Mouse (Mus musculus) urinary bladder, adult 2 months (tissue): ENCODE results near the gene Cd59b. TPM values are rescaled to one million over a fixed set of nuclear protein-coding genes. Genes with fewer than 3 reads are reported as not detected.

Experiments
- DNase-seq: peaks from one replicate; pipeline ENCODE4 v3.0.0; 2022; ENCODE audit warnings: low spot score
- polyA plus RNA-seq: library from polyadenylated mRNA; depleted of rRNA; stranded (reverse); fragments of >200 nt; gene quantifications from 2 replicates; pipeline ENCODE4 v1.2.3, GENCODE M21; 2012; rRNA removed

Gene Cd59b
- 17.4 and 18.2 TPM in 2 replicates for polyA plus RNA-seq

DNA sequence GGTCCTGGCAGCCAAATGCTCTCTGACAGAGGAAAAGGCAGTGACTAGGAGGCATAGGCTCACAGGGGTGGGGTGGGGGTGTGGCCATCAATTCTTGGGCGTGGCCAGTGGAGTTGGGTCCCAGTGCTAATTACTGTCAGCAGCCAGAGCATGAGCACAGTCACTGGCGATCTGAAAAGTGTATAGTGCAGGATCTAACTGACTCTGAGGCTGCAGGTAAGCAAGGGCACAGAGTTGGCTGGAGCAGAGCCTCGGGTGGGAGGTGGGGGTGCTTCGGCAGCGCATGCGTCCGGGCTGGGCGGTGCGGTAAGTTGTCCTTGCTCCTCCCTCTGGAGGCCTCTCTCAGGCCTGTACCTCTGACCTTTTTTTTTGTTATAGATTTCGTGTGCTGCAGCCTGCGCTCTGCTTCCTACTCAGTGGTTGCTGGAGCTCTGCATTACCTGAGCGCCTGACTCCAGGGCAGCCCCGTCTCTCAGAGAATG is at the start of gene Cd59b:
Gene Cd59b (plus strand): TSS at position 146 of the 482 bp plus-strand sequence.
- no peak for DNase-seq

DNA sequence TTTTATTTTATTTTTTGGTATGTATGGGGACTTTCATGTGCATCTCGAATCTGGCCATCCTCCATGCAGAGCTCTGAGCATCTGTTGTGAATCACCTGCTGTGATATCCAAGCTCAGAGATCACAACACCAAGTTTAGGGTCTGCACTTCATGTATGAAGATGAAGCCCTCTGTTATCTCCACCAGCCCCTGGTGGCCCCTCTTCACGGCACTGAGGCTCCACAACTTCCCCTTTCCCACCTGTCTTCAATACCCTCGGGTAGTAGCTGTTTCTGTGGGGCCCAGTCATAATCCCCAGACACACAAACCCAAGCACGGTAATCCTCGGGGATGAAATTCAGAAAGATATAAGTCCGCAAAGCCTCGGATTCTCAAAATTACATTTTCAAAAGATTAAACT is 46.6 kb upstream of the Cd59b start:
- DNase-seq = no peak

DNA sequence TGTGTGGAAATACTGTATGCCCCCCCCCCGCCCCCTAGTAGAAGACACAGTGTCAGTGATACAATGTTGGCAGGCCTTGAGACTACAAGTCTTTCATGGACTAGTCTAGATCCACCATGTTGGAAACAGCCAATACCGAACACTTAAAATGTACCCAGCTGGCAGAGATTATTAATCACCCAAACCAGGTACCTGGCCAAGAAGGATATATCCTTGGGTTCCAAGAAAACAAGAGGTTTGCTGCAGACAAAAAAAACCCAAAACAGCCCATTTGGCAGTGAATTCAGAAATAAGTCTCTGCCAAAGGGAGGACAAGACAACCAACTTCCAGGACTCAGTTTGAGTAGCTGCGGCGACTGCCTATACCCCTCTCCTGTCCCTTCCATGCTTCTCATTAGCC is 45.0 kb upstream of the Cd59b start:
- no peak for DNase-seq

DNA sequence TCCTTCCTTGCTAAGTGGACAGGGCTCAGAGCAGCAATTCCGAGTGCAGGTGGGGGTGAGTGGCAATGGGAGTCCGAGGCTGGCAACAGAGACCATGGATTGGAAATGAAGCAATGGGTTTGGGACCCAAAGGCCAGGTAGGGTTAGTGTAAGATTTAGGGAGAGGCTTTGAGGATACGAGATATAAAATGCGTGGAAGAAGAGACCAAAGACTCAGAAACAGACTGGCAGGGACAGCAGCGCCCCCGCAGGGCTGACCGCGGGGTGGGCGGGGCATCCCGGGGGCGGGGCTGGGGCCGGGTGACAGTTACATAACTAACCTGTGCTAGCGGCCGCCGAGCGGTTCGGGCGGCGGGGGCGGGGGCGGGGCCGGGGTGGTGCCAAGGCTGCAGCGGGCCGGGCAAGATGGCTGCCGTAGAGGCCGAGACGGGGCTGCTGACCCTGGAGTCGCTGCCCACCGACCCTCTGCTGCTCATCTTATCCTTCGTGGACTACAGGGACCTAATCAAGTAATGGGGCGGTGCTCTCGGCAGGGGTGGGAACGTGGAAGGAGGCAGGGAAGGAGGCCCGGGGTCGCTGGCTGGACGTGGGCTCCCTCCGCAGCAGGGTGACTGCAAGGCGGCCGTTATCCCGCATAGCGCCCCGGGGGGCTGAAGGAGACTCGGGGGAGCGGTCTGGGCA is 42.1 kb upstream of the Cd59b start, which contains the start of gene Fbxo3:
Gene Fbxo3 (plus strand): TSS at position 264 of the 681 bp plus-strand sequence.
- peak; percentile 68 for DNase-seq

DNA sequence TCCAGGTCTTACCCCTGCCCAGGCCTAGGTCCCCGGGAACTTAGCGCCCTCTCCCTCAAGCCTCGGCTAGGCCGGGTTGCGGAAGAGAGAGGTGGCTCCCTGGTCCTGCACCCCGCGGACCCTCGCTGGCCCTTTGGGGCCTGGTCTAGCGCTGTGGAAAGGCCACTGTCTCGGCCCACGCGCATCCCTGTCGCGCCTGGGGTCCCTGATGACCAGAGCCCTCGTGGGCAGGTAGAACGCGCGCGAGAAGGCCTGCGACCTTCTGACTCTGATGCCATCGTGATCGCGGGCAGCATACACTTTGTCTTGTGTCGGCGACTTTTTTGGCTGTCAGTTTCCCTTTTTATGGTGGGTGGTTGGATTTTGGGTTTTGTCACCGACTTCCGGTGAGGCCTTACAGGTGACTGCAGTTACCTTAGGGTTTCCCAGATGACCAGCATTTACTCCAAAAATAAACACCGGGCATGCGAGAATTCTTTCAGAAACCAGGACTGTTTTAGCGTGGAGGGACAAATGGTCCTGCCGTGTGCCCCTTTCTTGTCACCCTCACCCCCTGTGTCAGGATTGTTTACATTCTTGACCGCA is 41.4 kb upstream of the Cd59b start, which contains the start of gene 4931422A03Rik:
Gene 4931422A03Rik (minus strand): TSS at position 223 of the 585 bp plus-strand sequence.
- no peak for DNase-seq

DNA sequence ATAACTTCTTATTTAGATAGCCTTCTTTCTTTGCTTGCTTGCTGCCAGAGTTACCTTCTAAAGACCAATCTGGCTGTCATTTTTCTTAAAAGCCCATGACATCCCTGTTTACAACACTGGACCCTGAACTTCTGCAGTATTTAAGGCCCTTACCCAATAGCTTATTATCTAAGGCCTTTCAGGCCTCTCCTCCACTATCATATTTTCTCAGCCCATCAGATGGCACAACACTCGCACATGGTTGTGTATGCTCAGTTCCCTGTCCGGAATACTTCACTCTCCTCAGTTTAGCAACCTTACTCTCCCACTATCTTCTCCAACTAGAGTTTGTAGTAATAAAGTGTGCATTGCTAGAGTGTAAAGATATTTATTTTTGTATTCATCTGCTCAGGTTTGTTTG is 40.6 kb upstream of the Cd59b start:
- DNase-seq = no peak

DNA sequence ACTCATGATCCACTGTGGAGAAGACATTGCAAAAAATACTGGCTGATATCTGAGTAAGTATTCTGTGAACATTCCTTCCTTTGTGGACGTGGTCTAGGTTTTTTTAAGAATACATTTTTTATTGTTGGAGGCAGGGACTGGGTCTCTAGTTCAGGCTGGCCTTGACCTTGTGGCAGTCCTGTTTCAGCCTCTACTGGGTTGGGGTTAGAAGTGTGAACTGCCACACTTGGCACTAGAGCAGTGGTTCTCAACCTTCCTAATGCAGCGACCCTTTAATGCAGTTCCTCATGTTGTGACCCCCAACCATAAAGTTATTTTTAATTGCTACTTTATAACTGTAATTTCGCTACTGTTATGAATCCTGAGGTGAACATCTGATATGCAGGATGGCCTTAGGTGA is 39.3 kb upstream of the Cd59b start:
- DNase-seq = no peak

DNA sequence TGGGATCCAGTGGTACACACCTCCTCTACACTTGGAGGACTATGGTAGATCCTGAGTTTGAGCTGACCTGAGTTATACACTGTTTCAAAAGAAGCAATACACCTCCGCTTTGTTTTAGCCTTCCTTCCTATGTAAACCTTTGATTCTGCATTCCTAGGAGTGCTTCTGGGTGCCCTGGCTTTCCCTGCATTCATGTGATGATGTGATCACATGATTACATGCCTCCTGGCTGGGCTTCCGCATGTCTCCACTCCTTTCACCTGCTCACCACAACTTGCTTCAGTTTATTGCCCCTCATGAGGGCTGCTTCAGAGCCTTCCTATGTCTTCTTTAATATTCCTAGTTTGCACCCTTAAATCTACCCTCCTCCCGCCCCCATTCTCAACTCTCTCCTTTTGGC is 37.6 kb upstream of the Cd59b start:
- no peak for DNase-seq

DNA sequence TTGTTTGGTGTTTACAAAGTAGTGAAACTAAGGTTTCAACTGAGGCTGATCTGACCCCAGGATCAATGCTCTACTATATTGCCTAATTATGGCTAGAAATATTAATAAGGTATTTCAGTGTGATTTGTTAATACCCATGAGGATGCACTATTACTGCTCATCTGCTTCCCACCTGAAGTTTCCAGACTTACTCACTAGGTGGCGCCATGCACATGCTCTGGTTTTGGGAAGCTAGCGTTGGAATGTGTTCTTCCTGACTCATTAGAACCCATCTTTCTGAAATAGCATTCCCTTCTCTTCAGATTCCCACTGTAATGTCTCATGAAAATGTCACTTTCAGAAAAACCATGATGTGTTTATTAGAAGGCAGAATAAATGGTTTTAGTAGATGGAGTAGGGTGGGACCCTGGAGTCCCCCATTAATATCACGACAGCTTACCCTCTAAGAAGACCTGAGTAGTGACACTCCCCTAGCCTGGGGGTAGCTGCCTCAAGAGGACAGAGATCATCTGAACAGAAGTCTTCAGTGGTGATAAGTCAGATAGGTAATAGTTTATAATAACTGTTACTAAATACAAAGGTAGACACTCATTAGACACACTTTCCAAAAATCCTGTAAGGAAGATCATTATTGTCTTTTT is 34.7 kb upstream of the Cd59b start:
- DNase-seq = no peak

DNA sequence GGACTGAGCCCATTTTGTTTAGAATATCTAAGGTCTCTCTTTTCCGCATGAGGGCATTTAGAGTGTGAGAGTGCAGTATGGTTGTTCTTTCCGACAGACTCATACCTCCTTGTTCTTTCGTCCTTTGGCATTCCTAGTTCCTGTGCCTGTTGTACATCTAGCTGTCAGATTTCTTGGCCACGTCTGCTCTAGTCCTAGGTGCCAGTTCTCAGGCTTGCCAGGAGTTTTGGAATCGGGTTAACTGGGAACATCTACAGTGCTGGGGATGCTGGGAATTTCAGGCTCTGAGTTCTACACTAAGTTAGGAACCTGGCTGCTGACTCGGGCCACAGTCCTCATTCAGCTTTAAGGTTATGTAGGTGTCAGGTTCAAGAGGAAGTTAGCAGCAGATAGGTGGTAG is 34.1 kb upstream of the Cd59b start:
- no peak for DNase-seq

DNA sequence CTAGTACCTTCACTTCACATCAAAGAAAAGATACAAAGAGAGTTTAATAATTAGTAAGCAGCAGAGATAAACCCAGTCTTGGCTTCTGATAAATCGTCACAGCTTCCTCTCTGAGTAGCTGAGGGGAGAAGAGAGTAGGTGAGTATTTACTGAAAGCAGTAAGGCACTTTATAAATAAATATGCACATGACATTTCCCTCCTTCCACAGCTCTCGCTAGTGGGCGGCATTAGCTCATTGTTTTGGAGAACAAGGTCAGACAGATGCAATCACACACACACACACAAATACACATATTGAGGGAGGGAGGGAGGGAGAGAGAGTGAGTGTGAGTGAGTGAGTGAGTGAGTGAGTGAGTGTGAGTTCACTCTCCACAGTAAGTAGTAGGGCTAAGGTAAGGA is 33.3 kb upstream of the Cd59b start:
- no peak for DNase-seq

DNA sequence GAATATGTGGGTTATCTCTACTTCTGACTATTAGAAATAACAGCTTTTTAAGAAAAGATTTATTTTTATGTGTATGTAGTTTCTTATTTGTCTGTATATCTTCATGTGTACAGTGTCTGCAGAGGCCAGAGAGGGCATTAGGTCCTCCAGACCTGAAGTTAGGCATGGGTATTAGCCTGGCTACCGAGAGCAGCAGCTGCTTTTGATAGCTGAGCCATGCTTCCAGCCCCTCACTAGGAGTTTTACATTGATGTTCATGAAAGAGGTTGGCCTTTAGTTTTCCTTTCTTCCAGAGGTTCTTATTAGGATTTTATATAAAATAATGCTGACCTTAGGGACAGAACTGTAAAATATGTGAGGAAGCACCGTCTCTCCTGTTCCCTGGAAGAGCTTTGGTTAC is 31.4 kb upstream of the Cd59b start:
- DNase-seq = no peak

DNA sequence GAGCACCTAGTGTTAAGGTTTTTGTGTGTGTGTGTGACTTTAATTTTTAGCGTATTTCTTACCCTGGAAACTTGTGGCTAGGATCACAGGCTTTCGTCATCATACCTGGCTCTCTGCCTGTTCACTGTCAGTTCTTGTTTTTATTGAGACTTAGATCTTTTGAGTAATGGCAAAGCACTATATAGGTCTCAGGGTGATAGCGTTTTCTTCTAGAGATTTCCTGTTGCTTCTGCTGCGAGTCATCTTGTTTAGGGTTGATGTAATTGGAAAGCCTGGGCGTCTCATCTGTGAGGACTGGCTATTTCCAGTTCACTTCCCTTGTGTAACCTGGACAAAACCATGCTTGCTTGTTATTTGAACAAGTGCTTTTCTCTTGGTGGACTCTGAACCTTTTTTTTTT is 28.0 kb upstream of the Cd59b start:
- no peak for DNase-seq

DNA sequence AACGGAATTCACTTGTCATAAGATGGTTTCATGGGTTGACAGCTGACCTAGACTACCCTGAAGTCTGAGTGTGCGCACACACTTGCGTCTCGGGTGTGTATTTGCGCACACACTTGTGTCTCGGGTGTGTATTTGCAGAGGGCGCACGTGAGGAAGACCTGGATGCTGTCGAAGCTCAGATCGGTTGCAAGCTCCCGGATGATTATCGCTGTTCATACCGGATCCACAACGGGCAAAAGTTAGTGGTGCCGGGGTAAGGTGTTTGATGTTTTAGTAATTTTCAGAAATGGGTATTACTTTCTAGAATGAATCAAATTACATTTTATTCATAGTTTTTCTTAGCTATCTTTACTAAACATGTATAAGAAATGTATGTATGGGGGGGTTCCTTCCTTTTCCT is 26.9 kb upstream of the Cd59b start:
- DNase-seq = no peak

DNA sequence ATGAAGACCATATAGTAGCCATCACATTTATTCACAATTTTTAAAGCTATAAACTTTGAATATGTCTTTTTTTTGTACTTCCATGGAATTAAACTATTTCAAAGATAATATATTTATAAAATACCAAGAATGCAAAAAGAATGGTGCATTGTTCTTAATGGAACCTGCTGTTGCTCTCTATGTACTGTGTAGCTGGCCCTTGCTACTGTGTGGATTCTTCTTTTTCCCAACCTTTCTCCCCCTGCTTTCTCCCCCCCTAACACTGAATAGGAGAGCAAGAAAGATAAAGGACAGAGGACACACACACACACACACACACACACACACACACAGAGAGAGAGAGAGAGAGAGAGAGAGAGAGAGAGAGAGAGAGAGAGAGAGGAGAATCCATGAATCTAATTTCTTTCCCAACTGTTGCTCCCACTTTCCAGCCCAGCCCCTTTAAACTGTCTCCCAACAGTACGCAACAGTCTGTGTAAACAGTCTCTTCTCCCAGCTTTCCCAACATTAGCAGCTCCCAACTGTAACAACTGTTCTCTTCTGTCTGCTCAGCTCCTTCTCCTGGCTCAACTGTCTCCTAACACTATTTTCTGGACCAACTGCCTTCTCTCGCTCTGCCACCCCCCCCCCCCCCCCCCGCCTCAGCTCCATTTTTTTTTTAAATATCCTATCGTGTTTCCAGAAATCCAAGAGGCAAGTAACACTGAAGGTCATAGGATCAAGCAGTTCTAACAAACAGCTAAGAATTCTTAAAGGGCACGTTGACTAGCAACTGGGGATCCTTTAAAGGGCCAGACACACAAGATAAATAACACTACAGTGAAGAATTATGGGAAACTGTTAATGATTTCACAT is 25.8 kb upstream of the Cd59b start:
- no peak for DNase-seq

DNA sequence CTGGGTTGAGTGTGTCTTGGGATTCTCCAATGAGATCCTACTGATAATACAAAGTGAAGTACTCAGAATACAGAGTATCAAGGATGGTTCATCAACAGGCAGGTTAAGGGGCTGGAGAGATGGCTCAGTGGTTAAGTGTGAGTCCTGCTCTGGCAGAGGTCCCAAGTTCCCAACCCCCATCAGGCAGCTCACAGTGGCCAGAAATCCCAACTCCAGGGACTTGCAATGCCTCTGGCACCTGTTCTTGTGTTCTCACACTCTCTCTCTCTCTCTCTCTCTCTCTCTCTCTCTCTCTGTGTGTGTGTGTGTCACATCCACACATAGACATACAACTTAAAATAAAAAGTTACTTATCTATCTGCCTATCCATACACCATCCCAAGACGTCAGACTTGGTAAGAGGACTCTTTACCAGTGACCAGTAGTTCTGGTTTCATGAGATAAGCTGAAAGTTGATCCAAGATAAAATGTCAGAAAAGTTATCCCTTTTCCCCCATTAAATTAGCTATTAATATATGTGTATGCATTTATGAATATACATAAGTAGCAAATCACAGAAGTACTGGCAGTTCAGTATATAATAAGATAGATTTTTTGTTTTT is 25.1 kb upstream of the Cd59b start:
- DNase-seq = no peak

DNA sequence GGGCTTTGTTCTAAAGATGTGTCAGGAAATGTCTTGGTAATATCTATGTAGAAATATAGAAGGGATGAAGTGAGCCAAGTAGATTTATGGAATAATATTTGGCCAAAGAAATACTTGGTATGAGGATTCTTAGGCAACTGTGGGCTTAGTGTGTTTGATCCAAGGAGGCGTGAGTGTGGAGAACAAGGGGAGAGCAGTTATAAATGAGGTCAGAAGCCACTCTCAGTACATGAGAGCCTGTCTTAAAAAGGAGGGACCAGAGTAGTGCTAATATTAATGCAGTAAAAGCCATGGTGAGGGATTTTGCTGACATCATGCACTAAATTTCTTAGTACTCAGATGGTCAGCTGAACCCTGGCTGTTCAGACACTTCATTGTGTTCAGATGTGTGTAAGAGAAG is 11.3 kb upstream of the Cd59b start:
- no peak for DNase-seq

DNA sequence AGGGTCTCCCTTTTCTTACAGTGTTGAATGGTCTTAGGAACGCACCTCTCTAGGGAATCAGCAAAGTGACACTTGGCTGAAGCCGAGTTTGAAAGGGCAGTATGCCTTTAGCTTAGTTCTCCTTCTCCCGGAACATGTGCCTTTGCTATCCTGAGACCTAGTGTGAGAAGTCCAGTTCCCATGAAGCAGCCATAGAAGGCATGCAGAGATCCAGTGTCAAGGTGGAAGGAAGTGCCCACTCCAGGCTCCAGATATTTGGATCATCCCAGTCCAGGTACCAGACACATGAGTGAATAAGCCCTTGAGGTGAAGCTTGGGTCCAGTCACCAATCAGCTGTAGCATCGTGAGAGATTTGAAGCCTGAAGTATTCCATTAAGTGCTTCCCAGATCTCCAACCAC is 10.7 kb upstream of the Cd59b start:
- DNase-seq = no peak

DNA sequence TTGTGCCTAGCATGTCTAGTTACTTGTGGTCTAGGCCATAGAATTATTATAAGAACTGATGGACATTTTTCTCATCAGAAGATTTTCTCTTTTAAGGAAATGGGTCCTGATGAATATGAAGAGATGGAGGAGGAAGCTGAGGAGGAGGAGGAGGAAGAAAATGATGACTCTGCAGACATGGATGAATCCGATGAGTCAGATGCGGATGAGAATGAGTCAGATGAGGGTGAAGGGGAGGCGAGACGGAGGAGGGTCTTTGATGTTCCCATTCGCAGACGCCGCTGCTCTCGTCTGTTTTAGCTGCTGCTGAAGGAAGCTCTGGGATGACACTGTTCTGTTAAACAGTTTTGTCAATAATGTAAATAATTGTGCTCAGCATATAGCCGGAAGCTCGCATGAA is 9.9 kb upstream of the Cd59b start:
- DNase-seq = no peak

DNA sequence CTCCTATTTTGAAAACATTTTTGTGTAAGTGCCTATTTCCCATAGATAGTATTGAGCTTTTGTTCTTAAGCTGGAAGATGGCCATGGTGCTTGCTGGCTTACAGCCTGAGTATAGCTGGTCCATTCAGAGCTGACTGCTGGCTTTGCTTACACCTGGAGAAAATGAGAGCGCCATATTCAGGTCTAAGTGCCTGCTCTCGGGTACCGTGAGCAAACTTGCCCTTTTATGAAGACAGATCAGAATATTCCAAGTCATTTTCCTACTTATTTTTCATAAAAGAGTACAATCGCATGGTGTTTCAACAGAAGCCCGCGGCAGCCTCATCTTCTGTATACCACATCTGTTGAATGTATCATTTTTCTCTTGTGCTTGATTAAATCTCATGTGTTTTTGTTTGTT is 8.7 kb upstream of the Cd59b start:
- no peak for DNase-seq

DNA sequence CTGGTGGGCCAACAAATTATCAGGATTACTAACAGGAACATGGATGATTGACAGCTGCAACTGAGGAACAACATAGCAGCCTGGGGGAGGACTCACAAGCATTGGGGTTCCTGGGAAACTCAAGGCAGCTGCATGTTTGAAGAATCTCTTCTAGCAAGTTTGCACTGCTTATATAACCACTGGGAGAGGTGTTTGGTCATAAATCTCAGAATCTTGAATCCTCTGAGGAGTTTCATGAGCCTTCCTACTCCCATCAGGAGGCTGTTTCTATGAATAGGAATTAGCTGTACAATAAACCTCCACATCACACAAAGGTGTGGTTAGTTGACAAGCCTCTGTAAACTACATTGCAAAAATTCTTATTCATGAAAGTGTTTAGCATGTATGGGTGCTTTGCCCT is 7.0 kb upstream of the Cd59b start:
- DNase-seq = no peak

DNA sequence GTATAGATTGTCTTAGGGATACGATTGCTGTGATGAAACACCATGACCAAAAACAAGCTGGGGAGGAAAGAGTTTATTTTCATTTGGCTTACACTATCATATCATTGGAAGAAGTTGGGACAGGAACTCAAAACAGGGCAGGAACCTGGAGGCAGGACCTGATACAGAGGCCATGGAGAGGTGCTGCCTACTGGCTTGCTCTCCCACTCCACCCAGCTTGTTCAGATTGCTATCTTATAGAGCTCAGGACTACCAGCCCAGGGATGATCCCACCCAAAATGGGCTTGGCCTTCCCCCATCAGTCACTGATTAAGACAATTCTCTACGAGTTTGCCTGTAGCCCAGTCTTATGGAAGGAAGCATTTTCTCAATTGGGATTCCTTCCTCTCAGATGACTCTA is 5.5 kb upstream of the Cd59b start:
- no peak for DNase-seq
